Mouse (Mus musculus) intestine, postnatal 0 days (tissue): Measurements from ENCODE around the gene Tas2r143. TPM values are rescaled to one million over a fixed set of nuclear protein-coding genes. Genes with fewer than 3 reads are reported as not detected.

Experiments
- ATAC-seq: fragments of 200-750 bp; cut with Nextera tagmentation; 2 replicates; pipeline ENCODE4 v1.8.0; 2017; ENCODE audit warnings: mild to moderate bottlenecking, moderate TSS enrichment, moderate library complexity
- H3K27ac ChIP-seq: fragments of 300-500 bp; sonication (generic); 2 replicates; pipeline ENCODE4 v1.5.1; 2014; ENCODE audit warnings: mild to moderate bottlenecking, low read depth, low read length, moderate library complexity
- H3K27me3 ChIP-seq: fragments of 300-500 bp; sonication (generic); replicated peaks from 2 replicates; pipeline ENCODE4 v1.6.1; 2014; ENCODE audit warnings: low read length, mixed read lengths; ENCODE audit not compliant: control insufficient read depth, insufficient read depth
- H3K36me3 ChIP-seq: fragments of 300-500 bp; sonication (generic); 2 replicates; pipeline ENCODE4 v1.6.1; 2014; ENCODE audit warnings: mild to moderate bottlenecking, moderate library complexity; ENCODE audit not compliant: control insufficient read depth, insufficient read depth
- H3K4me1 ChIP-seq: fragments of 300-500 bp; sonication (generic); replicated peaks from 2 replicates; pipeline ENCODE4 v1.6.1; 2014; ENCODE audit warnings: antibody characterized with exemption, low read length, mixed read lengths; ENCODE audit not compliant: control insufficient read depth, insufficient read depth
- H3K4me2 ChIP-seq: fragments of 300-500 bp; sonication (generic); replicated peaks from 2 replicates; pipeline ENCODE4 v1.6.1; 2014; ENCODE audit warnings: low read depth, mild to moderate bottlenecking, moderate library complexity
- H3K4me3 ChIP-seq: fragments of 300-500 bp; sonication (generic); 2 replicates; pipeline ENCODE4 v1.5.1; 2014; ENCODE audit warnings: low read depth, low read length
- H3K9ac ChIP-seq: fragments of 300-500 bp; sonication (generic); 2 replicates; pipeline ENCODE4 v1.6.1; 2014; ENCODE audit warnings: mild to moderate bottlenecking, low read depth, low read length
- H3K9me3 ChIP-seq: fragments of 300-500 bp; sonication (generic); 2 replicates; pipeline ENCODE4 v1.6.1; 2016; ENCODE audit warnings: mixed run types; ENCODE audit not compliant: control insufficient read depth
- CTCF ChIP-seq: sonication (generic); IDR thresholded peaks from 2 replicates; pipeline ENCODE4 v1.5.1; 2016; ENCODE audit warnings: low read depth, mild to moderate bottlenecking, control low read depth, antibody characterized with exemption, moderate library complexity
- WGBS: fragments of 180-500 bp; shearing (Covaris S2); extraction: QIAGEN DNeasy Blood & Tissue Kit; methylation state at CpG from one replicate; pipeline ENCODE4 v1.1.7; 2014; 5-methylcytosine and 5-hydroxymethylcytosine counted together
- polyA plus RNA-seq: library from polyadenylated mRNA; unstranded; fragments of >200 nt; fragmentation: Nextera tagmentation; extraction: Ambion mirVana; gene quantifications from 2 replicates; pipeline ENCODE4 v1.2.1, GENCODE M21; 2015

Gene Tas2r143
- polyA plus RNA-seq, 1 experiment from 2014 or later: not detected

- peaks cover 20% of the 10 kb centered on the region for H3K4me1 ChIP-seq
- WGBS: 90% methylated on average over 6 of the region's 6 CpGs
- H3K9ac ChIP-seq: no peak overlapping the region
- H3K4me3 ChIP-seq: no peak overlapping the region
- no peak for TF ChIP-seq CTCF
- H3K9me3 ChIP-seq: no peaks in the 10 kb centered on the region
- no peak overlapping the region for H3K27ac ChIP-seq
- H3K36me3 ChIP-seq: peaks cover 61% of the 10 kb centered on the region
- H3K27me3 ChIP-seq: no peaks in the 10 kb centered on the region
- H3K4me2 ChIP-seq: no peak overlapping the region
- ATAC-seq: no peak
These were observed 44.7 kb upstream of the Tas2r143 start for GRCm38 (mm10) chr6:42355366-42355765.

DNA sequence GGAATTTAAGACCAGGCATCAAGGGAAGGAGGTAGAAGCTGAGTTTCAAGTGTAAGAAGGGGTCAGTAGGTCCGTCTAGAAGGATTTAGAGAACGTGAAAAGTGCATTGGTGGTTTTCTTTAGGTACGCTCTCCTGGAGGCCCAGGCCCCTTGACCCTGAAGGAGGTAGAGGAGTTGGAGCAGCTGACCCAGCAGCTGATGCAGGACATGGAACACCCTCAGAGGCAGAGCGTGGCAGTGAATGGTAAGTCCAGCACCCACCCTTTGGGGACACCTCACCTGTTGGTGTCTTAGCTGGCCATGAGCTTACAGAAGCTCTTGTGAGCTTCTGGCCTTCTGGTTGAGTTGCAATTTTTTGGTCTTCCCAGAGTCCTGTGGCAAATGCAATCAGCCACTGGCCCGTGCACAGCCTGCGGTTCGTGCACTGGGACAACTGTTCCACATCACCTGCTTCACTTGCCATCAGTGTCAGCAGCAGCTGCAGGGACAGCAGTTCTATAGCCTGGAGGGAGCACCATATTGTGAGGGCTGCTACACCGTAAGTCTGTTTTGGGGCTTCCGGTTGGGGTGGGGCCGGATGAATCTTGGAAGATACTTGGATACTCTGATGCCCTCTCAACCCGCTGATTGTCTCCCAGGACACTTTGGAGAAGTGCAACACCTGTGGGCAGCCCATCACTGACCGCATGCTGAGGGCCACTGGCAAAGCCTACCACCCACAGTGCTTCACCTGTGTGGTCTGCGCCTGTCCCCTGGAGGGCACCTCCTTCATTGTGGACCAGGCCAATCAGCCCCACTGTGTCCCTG is 44.0 kb upstream of the Tas2r143 start:
- H3K4me1 ChIP-seq: peaks cover 18% of the 10 kb centered on the region
- H3K4me3 ChIP-seq: no peak overlapping the region
- no peak for TF ChIP-seq CTCF
- H3K4me2 ChIP-seq: no peak overlapping the region
- WGBS: 95% methylated on average over 13 of the region's 13 CpGs
- H3K27ac ChIP-seq: no peak overlapping the region
- no peaks in the 10 kb centered on the region for H3K9me3 ChIP-seq
- H3K9ac ChIP-seq: no peak overlapping the region
- no peaks in the 10 kb centered on the region for H3K27me3 ChIP-seq
- ATAC-seq: no peak
- peaks cover 67% of the 10 kb centered on the region for H3K36me3 ChIP-seq

- 77% methylated on average over 5 of the region's 5 CpGs for WGBS
- Histone ChIP-seq H3K27me3 (no peaks in the 10 kb centered on the region), H3K27ac (no peak overlapping the region), H3K36me3 (peaks cover 76% of the 10 kb centered on the region), H3K4me1 (peaks cover 9% of the 10 kb centered on the region; the same call in 1 of the 2 replicates), H3K4me3 (no peak overlapping the region), H3K9me3 (no peaks in the 10 kb centered on the region), H3K9ac (no peak overlapping the region), H3K4me2 (no peak overlapping the region)
- TF ChIP-seq CTCF: no peak
- peak; percentile 48 for ATAC-seq
These were observed 43.1 kb upstream of the Tas2r143 start for GRCm38 (mm10) chr6:42356913-42357312.

- 65% methylated on average over 6 of the region's 6 CpGs for WGBS
- H3K4me3 ChIP-seq: no peak overlapping the region
- no peak for TF ChIP-seq CTCF
- peaks cover 4% of the 10 kb centered on the region; the same call in 1 of the 2 replicates for H3K4me1 ChIP-seq
- ATAC-seq: no peak
- no peak overlapping the region for H3K4me2 ChIP-seq
- H3K9me3 ChIP-seq: no peaks in the 10 kb centered on the region
- H3K9ac ChIP-seq: no peak overlapping the region
- H3K36me3 ChIP-seq: peaks cover 83% of the 10 kb centered on the region
- H3K27ac ChIP-seq: peak overlapping the region; percentile 28; the same call in 1 of the 2 replicates
- H3K27me3 ChIP-seq: no peaks in the 10 kb centered on the region
These were observed 42.1 kb upstream of the Tas2r143 start for GRCm38 (mm10) chr6:42357901-42358300.

GRCm38 (mm10) chr6:42358901-42359300 is 41.1 kb upstream of the Tas2r143 start:
- no peak for ATAC-seq
- 92% methylated on average over 12 of the region's 12 CpGs for WGBS
- Histone ChIP-seq H3K9ac (no peak overlapping the region), H3K4me1 (no peaks in the 10 kb centered on the region; the same call in 1 of the 2 replicates), H3K9me3 (no peaks in the 10 kb centered on the region), H3K27me3 (no peaks in the 10 kb centered on the region), H3K4me2 (no peak overlapping the region), H3K4me3 (no peak overlapping the region), H3K36me3 (peaks cover 80% of the 10 kb centered on the region), H3K27ac (peak overlapping the region; percentile 1; the same call in 1 of the 2 replicates)
- TF ChIP-seq CTCF: no peak

- H3K36me3 ChIP-seq: peaks cover 87% of the 10 kb centered on the region
- H3K27me3 ChIP-seq: no peaks in the 10 kb centered on the region
- no peak overlapping the region for H3K9ac ChIP-seq
- no peak overlapping the region for H3K4me3 ChIP-seq
- no peak for ATAC-seq
- 64% methylated on average over 9 of the region's 9 CpGs for WGBS
- no peaks in the 10 kb centered on the region for H3K9me3 ChIP-seq
- TF ChIP-seq CTCF: no peak
- H3K4me2 ChIP-seq: no peak overlapping the region
- H3K27ac ChIP-seq: peak overlapping the region; percentile 1; the same call in 1 of the 2 replicates
- H3K4me1 ChIP-seq: no peaks in the 10 kb centered on the region; the same call in 1 of the 2 replicates
These were observed 40.5 kb upstream of the Tas2r143 start for GRCm38 (mm10) chr6:42359364-42360147.
